Mouse (Mus musculus): ENCODE data around the gene Ncmap. TPM values are rescaled to one million over a fixed set of nuclear protein-coding genes. Genes with fewer than 3 reads are reported as not detected.

Gene Ncmap
- polyA plus RNA-seq, 1 experiment from 2014 or later, result 7.3 TPM

DNA sequence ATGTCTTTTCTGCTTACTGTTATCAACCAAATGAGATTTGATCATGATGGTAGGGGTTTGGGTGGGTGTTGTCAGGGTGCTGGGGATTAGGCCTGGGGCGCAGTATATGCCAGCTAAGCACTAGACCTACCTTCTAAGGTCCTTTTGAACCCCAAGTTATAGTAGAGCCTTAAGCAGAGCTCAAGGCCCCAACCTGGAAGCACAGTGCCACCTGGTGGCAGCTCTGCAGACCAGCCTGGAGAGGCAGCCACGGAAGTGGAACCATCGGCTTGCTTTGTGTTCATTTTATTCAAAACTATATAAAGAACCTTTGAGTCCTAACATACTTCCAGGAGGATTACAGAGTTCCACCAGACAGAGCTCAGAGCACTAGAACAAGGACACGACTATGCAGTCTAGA lies 13.6 kb upstream of the Ncmap start:
- 31% methylated on average over 4 of the region's 4 CpGs for WGBS
- no peak overlapping the region for H3K4me2 ChIP-seq (ENCODE audit: low read depth, low read length)
- H3K27ac ChIP-seq (ENCODE audit: low read length), result no peak overlapping the region
- H3K9me3 ChIP-seq (ENCODE audit: control insufficient read depth, low read length), result no peaks in the 10 kb centered on the region
- peak; percentile 53; the same call in 1 of the 2 replicates for ATAC-seq
- H3K27me3 ChIP-seq (replicated peaks; ENCODE audit: control insufficient read depth, insufficient read depth, low read length), result no peaks in the 10 kb centered on the region
- H3K4me1 ChIP-seq (ENCODE audit: control insufficient read depth, insufficient read depth, low read length), result no peaks in the 10 kb centered on the region
- H3K4me3 ChIP-seq (ENCODE audit: low read length), result no peak overlapping the region
- 0 out of 2 replicates have a peak, but pooled peaks cover 3% of the 10 kb centered on the region for H3K36me3 ChIP-seq (ENCODE audit: control insufficient read depth, insufficient read depth, low read length)
- no peak overlapping the region for H3K9ac ChIP-seq (ENCODE audit: low read depth, low read length)

DNA sequence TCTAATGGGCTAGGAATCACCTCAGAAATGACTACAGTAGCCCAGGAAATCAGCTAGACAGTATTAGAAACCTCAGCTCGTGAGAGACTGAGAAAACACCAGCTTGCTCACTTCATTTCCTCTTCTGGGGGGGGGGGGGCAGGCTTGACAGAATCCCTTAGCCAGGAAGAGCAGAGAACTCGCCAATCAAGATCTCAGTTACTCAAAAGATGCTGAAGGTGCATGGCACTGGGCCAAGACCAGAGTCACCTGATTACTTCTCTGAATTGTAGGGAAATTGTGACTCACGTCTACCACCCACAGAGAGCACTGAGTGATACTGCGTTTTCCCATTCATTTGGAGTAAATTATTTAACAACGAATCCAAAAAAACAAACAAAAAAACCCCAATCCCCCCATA lies 8.2 kb upstream of the Ncmap start:
- WGBS, result 56% methylated on average over 5 of the region's 5 CpGs
- Histone ChIP-seq H3K27ac (ENCODE audit: low read length) (peak overlapping the region; percentile 33), H3K4me1 (ENCODE audit: control insufficient read depth, insufficient read depth, low read length) (peaks cover 3% of the 10 kb centered on the region; the same call in 1 of the 2 replicates), H3K9me3 (ENCODE audit: control insufficient read depth, low read length) (no peaks in the 10 kb centered on the region), H3K4me2 (ENCODE audit: low read depth, low read length) (no peak overlapping the region), H3K9ac (ENCODE audit: low read depth, low read length) (no peak overlapping the region), H3K27me3 (replicated peaks; ENCODE audit: control insufficient read depth, insufficient read depth, low read length) (no peaks in the 10 kb centered on the region), H3K36me3 (ENCODE audit: control insufficient read depth, insufficient read depth, low read length) (no peaks in the 10 kb centered on the region), H3K4me3 (ENCODE audit: low read length) (no peak overlapping the region)
- ATAC-seq, result peak; percentile 46; the same call in 1 of the 2 replicates

DNA sequence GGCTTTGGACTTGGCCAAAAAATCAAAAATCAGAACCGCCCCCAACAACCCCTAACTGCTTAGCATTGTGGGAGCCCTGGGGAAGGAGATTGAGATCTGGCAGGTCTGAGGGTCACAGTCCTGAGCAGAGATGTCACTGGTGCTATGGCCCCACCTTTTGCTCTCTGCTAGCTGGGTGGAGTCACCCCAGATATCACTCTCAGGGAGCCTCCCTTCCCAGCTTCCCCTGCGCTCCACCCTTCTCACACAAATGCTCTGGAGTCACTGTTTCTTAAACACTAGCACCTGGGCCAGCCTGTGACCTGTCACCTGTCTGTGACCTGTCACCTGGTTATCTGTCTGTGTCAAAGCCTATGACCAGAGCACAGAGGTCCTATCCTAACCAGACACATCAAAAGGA lies 6.9 kb upstream of the Ncmap start:
- Histone ChIP-seq H3K9ac (ENCODE audit: low read depth, low read length) (no peak overlapping the region), H3K36me3 (ENCODE audit: control insufficient read depth, insufficient read depth, low read length) (no peaks in the 10 kb centered on the region), H3K4me2 (ENCODE audit: low read depth, low read length) (no peak overlapping the region), H3K9me3 (ENCODE audit: control insufficient read depth, low read length) (no peaks in the 10 kb centered on the region), H3K27ac (ENCODE audit: low read length) (no peak overlapping the region), H3K4me1 (ENCODE audit: control insufficient read depth, insufficient read depth, low read length) (peaks cover 3% of the 10 kb centered on the region; the same call in 1 of the 2 replicates), H3K27me3 (replicated peaks; ENCODE audit: control insufficient read depth, insufficient read depth, low read length) (no peaks in the 10 kb centered on the region), H3K4me3 (ENCODE audit: low read length) (no peak overlapping the region)
- ATAC-seq, result peak; percentile 77
- WGBS, result 75% methylated on average over 2 of the region's 2 CpGs

DNA sequence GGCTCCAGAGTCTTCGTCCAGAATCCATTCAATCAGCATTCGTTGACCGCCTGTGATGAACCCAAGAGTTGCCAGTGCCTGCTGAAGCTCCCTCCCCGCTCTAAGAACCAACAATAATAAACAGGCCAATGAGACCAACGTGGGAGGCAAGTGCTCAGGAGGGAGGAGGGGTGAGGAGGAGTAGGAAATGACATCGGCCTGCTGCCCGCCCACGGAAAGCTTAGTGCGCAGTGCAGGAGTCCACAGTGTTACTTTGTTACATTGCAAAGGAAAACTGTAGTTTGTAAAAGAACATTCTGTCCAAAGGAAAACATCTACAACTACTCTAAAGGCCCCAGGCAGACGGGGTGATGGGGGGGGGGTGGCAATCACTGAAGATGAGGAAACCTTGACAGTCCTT lies 6.0 kb upstream of the Ncmap start:
- peaks cover 3% of the 10 kb centered on the region; the same call in 1 of the 2 replicates for H3K4me1 ChIP-seq (ENCODE audit: control insufficient read depth, insufficient read depth, low read length)
- H3K4me3 ChIP-seq (ENCODE audit: low read length), result no peak overlapping the region
- H3K27me3 ChIP-seq (replicated peaks; ENCODE audit: control insufficient read depth, insufficient read depth, low read length), result no peaks in the 10 kb centered on the region
- no peaks in the 10 kb centered on the region for H3K9me3 ChIP-seq (ENCODE audit: control insufficient read depth, low read length)
- no peak for ATAC-seq
- no peak overlapping the region for H3K27ac ChIP-seq (ENCODE audit: low read length)
- no peak overlapping the region for H3K4me2 ChIP-seq (ENCODE audit: low read depth, low read length)
- 76% methylated on average over 10 of the region's 10 CpGs for WGBS
- no peak overlapping the region for H3K9ac ChIP-seq (ENCODE audit: low read depth, low read length)
- H3K36me3 ChIP-seq (ENCODE audit: control insufficient read depth, insufficient read depth, low read length), result no peaks in the 10 kb centered on the region

DNA sequence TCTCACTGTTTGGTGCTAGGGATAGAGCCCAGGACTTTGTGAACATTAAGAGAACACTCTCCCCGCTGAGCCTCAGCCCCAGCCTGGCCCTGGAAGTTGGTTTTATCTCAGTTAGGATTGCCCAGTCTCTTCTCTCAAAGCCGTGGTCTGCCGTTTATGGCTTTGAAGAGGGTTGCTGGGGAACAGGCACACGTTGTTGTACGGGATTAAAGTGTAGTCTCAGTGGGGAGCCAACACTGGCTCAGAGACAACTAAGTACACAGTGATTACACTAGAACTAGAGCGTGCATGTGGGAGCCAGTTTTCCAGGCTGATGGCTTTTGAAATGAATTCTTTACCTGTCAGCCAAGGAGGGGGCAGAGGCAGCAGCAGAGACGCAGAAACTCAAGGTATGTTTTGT lies 3.9 kb upstream of the Ncmap start:
- no peak overlapping the region for H3K4me3 ChIP-seq (ENCODE audit: low read length)
- H3K36me3 ChIP-seq (ENCODE audit: control insufficient read depth, insufficient read depth, low read length), result no peaks in the 10 kb centered on the region
- ATAC-seq, result no peak
- 28% methylated on average over 7 of the region's 7 CpGs for WGBS
- H3K27ac ChIP-seq (ENCODE audit: low read length), result no peak overlapping the region
- no peaks in the 10 kb centered on the region for H3K9me3 ChIP-seq (ENCODE audit: control insufficient read depth, low read length)
- H3K4me2 ChIP-seq (ENCODE audit: low read depth, low read length), result no peak overlapping the region
- H3K27me3 ChIP-seq (replicated peaks; ENCODE audit: control insufficient read depth, insufficient read depth, low read length), result 0 out of 2 replicates have a peak, but pooled peaks cover 6% of the 10 kb centered on the region
- H3K4me1 ChIP-seq (ENCODE audit: control insufficient read depth, insufficient read depth, low read length), result peaks cover 12% of the 10 kb centered on the region; the same call in 1 of the 2 replicates
- no peak overlapping the region for H3K9ac ChIP-seq (ENCODE audit: low read depth, low read length)

DNA sequence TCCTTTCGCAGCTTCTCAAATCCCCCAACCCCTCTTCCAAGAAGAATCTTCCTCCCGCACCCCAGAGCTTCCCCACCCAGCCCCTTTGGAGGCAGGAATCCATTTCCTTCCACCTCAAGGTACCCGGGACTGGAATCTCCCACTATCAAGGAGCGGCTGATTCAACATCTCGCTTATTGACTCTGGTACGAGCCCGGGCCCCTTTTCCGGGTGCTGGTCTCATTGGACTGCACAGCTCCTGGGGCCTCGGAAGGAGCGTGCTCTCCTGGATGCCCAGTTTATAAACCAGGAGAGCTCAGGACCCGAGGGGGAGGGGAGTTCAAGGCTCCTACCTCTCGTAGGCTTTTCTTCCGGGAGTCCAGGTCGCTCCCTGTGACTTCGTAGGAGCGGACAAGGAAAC lies 476 bp downstream of the Ncmap start:
- ATAC-seq, result peak; percentile 40
- Histone ChIP-seq H3K9me3 (ENCODE audit: control insufficient read depth, low read length) (no peaks in the 10 kb centered on the region), H3K27me3 (replicated peaks; ENCODE audit: control insufficient read depth, insufficient read depth, low read length) (0 out of 2 replicates have a peak, but pooled peaks cover 9% of the 10 kb centered on the region), H3K9ac (ENCODE audit: low read depth, low read length) (peak overlapping the region; percentile 68), H3K4me2 (ENCODE audit: low read depth, low read length) (peak overlapping the region; percentile 91), H3K4me3 (ENCODE audit: low read length) (peak overlapping the region; percentile 57), H3K27ac (ENCODE audit: low read length) (no peak overlapping the region), H3K36me3 (ENCODE audit: control insufficient read depth, insufficient read depth, low read length) (no peaks in the 10 kb centered on the region), H3K4me1 (ENCODE audit: control insufficient read depth, insufficient read depth, low read length) (peaks cover 13% of the 10 kb centered on the region; the same call in 1 of the 2 replicates)
- 3% methylated on average over 16 of the region's 16 CpGs for WGBS

DNA sequence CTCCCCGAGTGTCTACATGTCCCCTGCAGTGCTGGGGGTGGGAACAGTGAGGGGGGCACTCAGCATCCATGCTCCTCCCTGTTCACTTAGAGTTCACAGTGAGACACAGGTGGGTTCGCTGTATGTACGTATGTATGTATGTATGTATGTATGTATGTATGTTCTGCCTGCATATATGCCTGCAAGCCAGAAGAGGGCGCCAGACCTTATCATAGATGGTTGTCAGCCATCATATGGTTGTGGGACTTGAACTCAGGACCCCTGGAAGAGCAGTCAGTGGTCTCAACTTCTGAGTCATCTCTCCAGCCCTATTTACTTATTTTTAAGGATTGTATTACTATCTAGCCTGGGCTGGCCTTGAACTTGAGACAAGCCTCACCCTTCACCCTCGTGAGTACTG lies 1.7 kb downstream of the Ncmap start:
- Histone ChIP-seq H3K36me3 (ENCODE audit: control insufficient read depth, insufficient read depth, low read length) (no peaks in the 10 kb centered on the region), H3K4me2 (ENCODE audit: low read depth, low read length) (no peak overlapping the region), H3K27me3 (replicated peaks; ENCODE audit: control insufficient read depth, insufficient read depth, low read length) (0 out of 2 replicates have a peak, but pooled peaks cover 9% of the 10 kb centered on the region), H3K4me3 (ENCODE audit: low read length) (no peak overlapping the region), H3K4me1 (ENCODE audit: control insufficient read depth, insufficient read depth, low read length) (peaks cover 13% of the 10 kb centered on the region; the same call in 1 of the 2 replicates), H3K9ac (ENCODE audit: low read depth, low read length) (no peak overlapping the region), H3K9me3 (ENCODE audit: control insufficient read depth, low read length) (no peaks in the 10 kb centered on the region), H3K27ac (ENCODE audit: low read length) (no peak overlapping the region)
- ATAC-seq, result no peak
- WGBS, result 91% methylated on average over 5 of the region's 5 CpGs

DNA sequence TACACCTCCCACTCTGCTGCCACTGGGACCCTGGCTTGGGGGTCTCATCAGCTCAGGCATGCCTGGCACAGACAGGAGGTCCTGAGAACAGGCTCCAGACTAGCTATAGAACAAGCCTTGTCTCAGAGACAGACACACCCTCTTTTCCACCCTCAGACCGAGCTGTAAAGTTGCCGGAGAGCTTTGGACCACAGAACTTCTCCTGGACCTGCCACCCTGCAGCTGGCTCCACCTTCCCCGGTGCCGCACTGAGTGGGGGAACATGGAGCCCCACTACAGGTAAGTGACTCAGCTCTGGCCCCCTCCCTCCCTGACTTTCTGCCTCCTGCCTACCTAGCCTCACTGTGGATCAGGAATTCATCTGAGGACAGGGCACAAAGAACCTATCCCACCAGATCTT lies 2.7 kb downstream of the Ncmap start:
- 0 out of 2 replicates have a peak, but pooled peaks cover 9% of the 10 kb centered on the region for H3K27me3 ChIP-seq (replicated peaks; ENCODE audit: control insufficient read depth, insufficient read depth, low read length)
- no peak overlapping the region for H3K9ac ChIP-seq (ENCODE audit: low read depth, low read length)
- no peak overlapping the region for H3K27ac ChIP-seq (ENCODE audit: low read length)
- ATAC-seq, result peak; percentile 70
- H3K4me3 ChIP-seq (ENCODE audit: low read length), result no peak overlapping the region
- H3K4me2 ChIP-seq (ENCODE audit: low read depth, low read length), result no peak overlapping the region
- H3K9me3 ChIP-seq (ENCODE audit: control insufficient read depth, low read length), result no peaks in the 10 kb centered on the region
- peaks cover 16% of the 10 kb centered on the region; the same call in 1 of the 2 replicates for H3K4me1 ChIP-seq (ENCODE audit: control insufficient read depth, insufficient read depth, low read length)
- 68% methylated on average over 4 of the region's 4 CpGs for WGBS
- H3K36me3 ChIP-seq (ENCODE audit: control insufficient read depth, insufficient read depth, low read length), result no peaks in the 10 kb centered on the region

DNA sequence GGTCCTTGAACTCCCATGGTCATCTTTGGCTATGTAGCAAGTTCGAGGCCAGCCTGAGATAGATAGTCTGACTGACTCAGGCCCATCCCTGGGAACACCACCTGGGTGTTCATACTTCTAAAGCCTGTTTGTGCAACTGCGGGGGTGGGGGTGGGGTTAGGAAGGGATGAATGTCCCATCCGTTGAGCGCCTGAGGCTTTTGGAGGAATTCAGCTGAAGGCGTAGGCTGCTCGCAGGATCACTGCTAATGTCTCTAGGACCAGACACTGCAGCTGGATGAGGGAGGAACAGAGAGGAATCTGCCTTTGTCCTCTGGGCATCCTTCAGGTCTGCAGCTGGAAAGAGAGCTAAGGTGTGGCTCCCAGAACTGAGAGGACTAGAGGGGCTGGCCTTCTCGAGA lies 3.4 kb downstream of the Ncmap start:
- Histone ChIP-seq H3K9ac (ENCODE audit: low read depth, low read length) (no peak overlapping the region), H3K9me3 (ENCODE audit: control insufficient read depth, low read length) (no peaks in the 10 kb centered on the region), H3K27ac (ENCODE audit: low read length) (no peak overlapping the region), H3K4me3 (ENCODE audit: low read length) (no peak overlapping the region), H3K36me3 (ENCODE audit: control insufficient read depth, insufficient read depth, low read length) (no peaks in the 10 kb centered on the region), H3K4me1 (ENCODE audit: control insufficient read depth, insufficient read depth, low read length) (peaks cover 16% of the 10 kb centered on the region; the same call in 1 of the 2 replicates), H3K4me2 (ENCODE audit: low read depth, low read length) (no peak overlapping the region), H3K27me3 (replicated peaks; ENCODE audit: control insufficient read depth, insufficient read depth, low read length) (0 out of 2 replicates have a peak, but pooled peaks cover 9% of the 10 kb centered on the region)
- 79% methylated on average over 7 of the region's 7 CpGs for WGBS
- ATAC-seq, result no peak

DNA sequence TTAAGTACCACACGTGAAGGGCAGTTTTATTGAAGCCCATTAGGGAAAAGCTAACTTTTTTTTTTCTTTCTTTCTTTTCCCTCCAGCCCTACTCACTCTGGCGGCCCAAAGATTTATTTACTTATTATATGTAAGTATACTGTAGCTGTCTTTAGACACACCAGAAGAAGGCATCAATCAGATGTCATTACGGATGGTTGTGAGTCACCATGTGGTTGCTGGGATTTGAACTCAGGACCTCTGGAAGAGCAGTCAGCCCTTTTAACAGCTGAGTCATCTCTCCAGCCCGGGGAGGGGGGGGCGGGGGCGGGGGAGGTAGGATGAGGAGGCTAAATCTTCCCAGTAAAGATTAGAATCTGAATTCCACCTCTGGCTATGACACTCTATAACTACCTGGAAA lies 4.6 kb downstream of the Ncmap start:
- peaks cover 15% of the 10 kb centered on the region; the same call in 1 of the 2 replicates for H3K4me1 ChIP-seq (ENCODE audit: control insufficient read depth, insufficient read depth, low read length)
- H3K9ac ChIP-seq (ENCODE audit: low read depth, low read length), result no peak overlapping the region
- no peaks in the 10 kb centered on the region for H3K36me3 ChIP-seq (ENCODE audit: control insufficient read depth, insufficient read depth, low read length)
- WGBS, result 80% methylated on average over 6 of the region's 6 CpGs
- H3K27me3 ChIP-seq (replicated peaks; ENCODE audit: control insufficient read depth, insufficient read depth, low read length), result 0 out of 2 replicates have a peak, but pooled peaks cover 9% of the 10 kb centered on the region
- H3K27ac ChIP-seq (ENCODE audit: low read length), result no peak overlapping the region
- no peak overlapping the region for H3K4me2 ChIP-seq (ENCODE audit: low read depth, low read length)
- no peak overlapping the region for H3K4me3 ChIP-seq (ENCODE audit: low read length)
- H3K9me3 ChIP-seq (ENCODE audit: control insufficient read depth, low read length), result no peaks in the 10 kb centered on the region
- no peak for ATAC-seq
